Mouse (Mus musculus) lung, adult 18-20 months (tissue): Measurements from ENCODE around the gene Tmem258.
A peak's percentile ranks its signal among the peaks of the same experiment; 100 is the strongest.

Experiments
- DNase-seq, 2 experiments: peaks; one replicate each; pipeline ENCODE4 v3.0.0; 2022; ENCODE audit warnings: mixed read lengths in 2 of 2

Gene Tmem258

GRCm38 (mm10) chr19:10185876-10186275, 17.9 kb upstream of the Tmem258 start:
- DNase-seq = no peak

- no peak for DNase-seq
These were observed 17.2 kb upstream of the Tmem258 start for GRCm38 (mm10) chr19:10186569-10186968.

- peak in 1 of 2 experiments; percentile 28 for DNase-seq
These were observed 15.5 kb upstream of the Tmem258 start for GRCm38 (mm10) chr19:10188281-10188811.

GRCm38 (mm10) chr19:10189022-10189421, 14.8 kb upstream of the Tmem258 start:
- no peak for DNase-seq

- no peak for DNase-seq
These were observed 13.9 kb upstream of the Tmem258 start for GRCm38 (mm10) chr19:10189940-10190339.

- DNase-seq = peak; percentile 71 to 78
These were observed 13.0 kb upstream of the Tmem258 start for GRCm38 (mm10) chr19:10190796-10191195.

GRCm38 (mm10) chr19:10191326-10191725, 12.5 kb upstream of the Tmem258 start:
- peak in 1 of 2 experiments; percentile 26 for DNase-seq

- DNase-seq = no peak
These were observed 9.5 kb upstream of the Tmem258 start for GRCm38 (mm10) chr19:10194337-10194736.

- peak; percentile 25 to 26 for DNase-seq
These were observed 8.6 kb upstream of the Tmem258 start for GRCm38 (mm10) chr19:10195252-10195651.

- no peak for DNase-seq
These were observed 6.7 kb upstream of the Tmem258 start for GRCm38 (mm10) chr19:10197130-10197529.

GRCm38 (mm10) chr19:10198286-10198685, 5.5 kb upstream of the Tmem258 start:
- no peak for DNase-seq

- DNase-seq = peak; percentile 60 to 75
These were observed 5.1 kb upstream of the Tmem258 start for GRCm38 (mm10) chr19:10198723-10199122.

GRCm38 (mm10) chr19:10203146-10203847, 517 bp upstream of the Tmem258 start:
- no peak for DNase-seq

GRCm38 (mm10) chr19:10204616-10205001, 795 bp downstream of the Tmem258 start:
- peak; percentile 64 to 82 for DNase-seq

GRCm38 (mm10) chr19:10205051-10205450, 1.2 kb downstream of the Tmem258 start:
- DNase-seq = peak in 1 of 2 experiments; percentile 10

GRCm38 (mm10) chr19:10208851-10209250, 5.0 kb downstream of the Tmem258 start:
- DNase-seq = no peak

- DNase-seq = no peak
These were observed 7.1 kb downstream of the Tmem258 start for GRCm38 (mm10) chr19:10210885-10211284.

GRCm38 (mm10) chr19:10213796-10214471, 10.1 kb downstream of the Tmem258 start:
- DNase-seq = no peak

- DNase-seq = no peak
These were observed 12.3 kb downstream of the Tmem258 start for GRCm38 (mm10) chr19:10216101-10216500.

GRCm38 (mm10) chr19:10219108-10219507, 15.3 kb downstream of the Tmem258 start:
- DNase-seq = no peak

GRCm38 (mm10) chr19:10219593-10219992, 15.8 kb downstream of the Tmem258 start:
- no peak for DNase-seq

- no peak for DNase-seq
These were observed 17.8 kb downstream of the Tmem258 start for GRCm38 (mm10) chr19:10221585-10221984.

GRCm38 (mm10) chr19:10222656-10223055, 18.8 kb downstream of the Tmem258 start:
- peak in 1 of 2 experiments; percentile 26 for DNase-seq

- DNase-seq = no peak
These were observed 19.7 kb downstream of the Tmem258 start for GRCm38 (mm10) chr19:10223561-10223960.
